Mouse (Mus musculus) stomach, postnatal 0 days (tissue): ENCODE results near the gene Ip6k1.

ENCODE experiments used
- CTCF ChIP-seq: IDR thresholded peaks from 2 replicates; pipeline ENCODE4 v1.5.1; 2016; ENCODE audit warnings: antibody characterized with exemption, low read depth, mild to moderate bottlenecking, moderate library complexity
- EP300 ChIP-seq: optimal IDR thresholded peaks from 2 replicates; pipeline ENCODE3; 2016; ENCODE audit warnings: antibody characterized with exemption

DNA sequence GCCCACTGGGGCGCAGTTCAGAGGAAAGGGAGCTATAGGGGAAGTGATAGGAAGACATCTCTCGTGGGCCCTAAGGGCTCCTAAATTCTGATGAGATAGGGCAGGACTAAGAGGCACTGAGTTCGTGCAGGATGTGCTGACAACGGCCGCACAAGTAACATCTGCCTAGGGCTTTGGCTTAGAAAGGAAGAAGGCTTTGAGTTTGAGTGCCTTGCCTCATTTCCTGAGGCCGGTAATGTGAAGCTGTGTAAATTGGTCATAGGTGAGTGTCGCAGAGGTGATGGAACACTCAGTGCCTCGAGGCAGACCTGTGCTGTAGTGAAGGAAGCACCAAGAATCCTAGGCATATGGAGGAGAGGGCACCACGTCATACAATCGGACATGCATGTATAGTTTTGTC lies 35.6 kb upstream of the Ip6k1 start:
- TF ChIP-seq CTCF (no peak), EP300 (no peak)
